In genomic region chr6:51844106-51844505, GRCm38 (mm10) we compare ENCODE assay signal across 10 mouse cellular contexts.
DNase-seq lines count a peak whose midpoint lies in the region; ATAC-seq lines count a peak whose summit lies in the region.
"Had no signal": no experiment of that assay in that cellular context is flagged by ENCODE, and none has a peak within 500 bp of the region (broad histone marks: within the 10 kb centered on the region; RNA-seq: fewer than 3 reads in every experiment).

No protein-coding gene starts in this region.

- intact Hi-C loops in left cerebral cortex, postnatal 14 days (cut with DNase I): no loop called here

- H3K4me3 ChIP-seq in heart, embryonic 10.5 days: no peak overlapping the region
- no peak overlapping the region for H3K4me3 ChIP-seq in midbrain, embryonic 14.5 days (replicated peaks; ENCODE audit: low read depth, low read length)
- H3K4me3 ChIP-seq: limb, embryonic 15.5 days had no signal

- DNase-seq in heart, adult 18-20 months: peak; percentile 7 to 17
- no peak for DNase-seq in heart, embryonic 10.5 days (ENCODE audit: low spot score)
- DNase-seq in cerebellum, adult 9-10 months: peak; percentile 73
- peak; percentile 55 for DNase-seq in kidney, adult 11 months
- DNase-seq in midbrain, embryonic 14.5 days: peak; percentile 57
- DNase-seq in frontal cortex, postnatal 25 days (ENCODE audit: low spot score in 2 of 2): no peak
- DNase-seq in left cerebral cortex, postnatal 14 days (ENCODE audit: low spot score in 2 of 2): no peak
- no peak for DNase-seq in urinary bladder, postnatal 10 days (ENCODE audit: low spot score)

- ATAC-seq in midbrain, embryonic 14.5 days (ENCODE audit: low FRiP score, low TSS enrichment): no peak

- peaks cover 17% of the 10 kb centered on the region for H3K4me1 ChIP-seq in heart, embryonic 10.5 days
- peaks cover 53% of the 10 kb centered on the region for H3K4me1 ChIP-seq in midbrain, embryonic 14.5 days (ENCODE audit: control insufficient read depth, insufficient read depth, low read length)

- no peak overlapping the region for H3K27ac ChIP-seq in heart, embryonic 10.5 days
- peak overlapping the region; percentile 67 for H3K27ac ChIP-seq in midbrain, embryonic 14.5 days (replicated peaks; ENCODE audit: low read depth, low read length)
- H3K27ac ChIP-seq: limb, embryonic 15.5 days had no signal

- no peaks in the 10 kb centered on the region for H3K36me3 ChIP-seq in heart, embryonic 10.5 days
- no peaks in the 10 kb centered on the region for H3K36me3 ChIP-seq in midbrain, embryonic 14.5 days (ENCODE audit: control insufficient read depth, insufficient read depth, low read length)
- H3K36me3 ChIP-seq: limb, embryonic 15.5 days had no signal

- no peaks in the 10 kb centered on the region for H3K9me3 ChIP-seq in heart, embryonic 10.5 days
- H3K9me3 ChIP-seq in midbrain, embryonic 14.5 days (ENCODE audit: control insufficient read depth, low read length): no peaks in the 10 kb centered on the region
- H3K9me3 ChIP-seq: limb, embryonic 15.5 days had no signal

- H3K27me3 ChIP-seq in heart, embryonic 10.5 days (ENCODE audit: insufficient read depth, poor library complexity, severe bottlenecking): peaks cover 7% of the 10 kb centered on the region; the same call in 1 of the 2 replicates
- no peaks in the 10 kb centered on the region for H3K27me3 ChIP-seq in midbrain, embryonic 14.5 days (ENCODE audit: control insufficient read depth, insufficient read depth, low read length)
- H3K27me3 ChIP-seq: CH12.LX had no signal

- H3K4me2 ChIP-seq in midbrain, embryonic 14.5 days (ENCODE audit: low read length): no peak overlapping the region
- H3K4me2 ChIP-seq: limb, embryonic 15.5 days had no signal

- no peak overlapping the region for H3K9ac ChIP-seq in midbrain, embryonic 14.5 days (replicated peaks; ENCODE audit: low read length)
- H3K9ac ChIP-seq: limb, embryonic 15.5 days had no signal

- 73% methylated on average over 11 of the region's 11 CpGs for WGBS in heart, embryonic 10.5 days
- WGBS in midbrain, embryonic 14.5 days: 53% methylated on average over 11 of the region's 11 CpGs

Comparison
In these comparisons a context has a peak if more than half of its experiments do, and no peak if none do; other contexts are left out.
1. DNase-seq: peak in heart, adult 18-20 months (2 of 2), cerebellum, adult 9-10 months (single experiment), kidney, adult 11 months (single experiment) and midbrain, embryonic 14.5 days (single experiment); none in heart, embryonic 10.5 days (single experiment), frontal cortex, postnatal 25 days (0 of 2), left cerebral cortex, postnatal 14 days (0 of 2) and urinary bladder, postnatal 10 days (single experiment).